Mouse (Mus musculus) heart, embryonic 15.5 days (tissue): ENCODE measurements around the gene Cope. TPM values are rescaled to one million over a fixed set of nuclear protein-coding genes. Genes with fewer than 3 reads are reported as not detected.

Experiments
- ATAC-seq: fragments of 200-750 bp; cut with Nextera tagmentation; replicated peaks from 2 replicates; pipeline ENCODE4 v1.8.0; 2017; ENCODE audit warnings: low read depth, moderate TSS enrichment; ENCODE audit not compliant: insufficient number of reproducible peaks, insufficient read depth, low FRiP score
- H3K27ac ChIP-seq: fragments of 300-500 bp; sonication (generic); 2 replicates; pipeline ENCODE4 v1.5.1; 2015; ENCODE audit warnings: mild to moderate bottlenecking, inconsistent platforms
- H3K27me3 ChIP-seq: fragments of 300-500 bp; sonication (generic); 2 replicates; pipeline ENCODE4 v1.6.1; 2015; ENCODE audit warnings: inconsistent platforms
- H3K36me3 ChIP-seq: fragments of 300-500 bp; sonication (generic); 2 replicates; pipeline ENCODE4 v1.6.1; 2015; ENCODE audit warnings: mild to moderate bottlenecking, inconsistent platforms
- H3K4me1 ChIP-seq: fragments of 300-500 bp; sonication (generic); replicated peaks from 2 replicates; pipeline ENCODE4 v1.6.1; 2015; ENCODE audit warnings: inconsistent platforms
- H3K4me2 ChIP-seq: fragments of 300-500 bp; sonication (generic); 2 replicates; pipeline ENCODE4 v1.6.1; 2015; ENCODE audit warnings: inconsistent platforms, mild to moderate bottlenecking, moderate library complexity
- H3K4me3 ChIP-seq: fragments of 300-500 bp; sonication (generic); 2 replicates; pipeline ENCODE4 v1.5.1; 2015; ENCODE audit warnings: mild to moderate bottlenecking, inconsistent platforms
- H3K9ac ChIP-seq: fragments of 300-500 bp; sonication (generic); 2 replicates; pipeline ENCODE4 v1.6.1; 2015; ENCODE audit warnings: mild to moderate bottlenecking, inconsistent platforms
- H3K9me3 ChIP-seq: fragments of 300-500 bp; sonication (generic); replicated peaks from 2 replicates; pipeline ENCODE4 v1.6.1; 2016; ENCODE audit warnings: inconsistent platforms
- WGBS: fragments of 180-500 bp; shearing (Covaris S2); methylation state at CpG from one replicate; pipeline ENCODE4 v1.1.7; 2015; ENCODE audit warnings: mixed read lengths; 5-methylcytosine and 5-hydroxymethylcytosine counted together
- polyA plus RNA-seq: library from polyadenylated mRNA; unstranded; fragments of >200 nt; fragmentation: Nextera tagmentation; extraction: Ambion mirVana; gene quantifications from 2 replicates; pipeline ENCODE4 v1.2.1, GENCODE M21; 2015

Cope gene
- polyA plus RNA-seq, 1 experiment from 2014 or later: 241 TPM

DNA sequence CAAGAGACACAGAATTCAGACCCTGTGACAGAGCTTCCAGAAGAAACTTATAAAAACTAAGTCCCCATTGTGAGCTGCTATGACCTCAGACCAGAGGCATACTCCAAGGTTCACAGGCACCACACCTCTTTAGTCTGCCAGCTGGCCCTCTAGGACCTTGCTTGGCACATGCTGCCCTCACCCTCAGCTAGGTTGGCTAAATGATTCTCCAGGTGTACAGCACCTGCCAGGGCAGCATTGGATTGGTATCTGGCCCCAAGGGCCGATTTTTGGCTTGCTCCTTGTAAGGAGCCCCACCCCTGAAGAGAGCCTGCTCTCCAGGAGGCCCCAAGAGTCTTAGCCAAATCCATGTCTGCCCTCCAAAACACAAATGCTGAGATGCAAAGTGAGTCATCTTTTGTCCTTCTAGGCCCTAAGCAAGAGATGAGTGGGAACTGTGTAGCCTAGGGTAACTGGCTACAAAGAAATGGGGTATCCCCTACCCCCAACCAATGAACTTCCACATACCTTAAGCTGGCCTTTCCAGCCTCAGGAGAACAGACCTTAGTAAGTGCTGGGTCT lies 45.6 kb downstream of the Cope start:
- no peak overlapping the region for H3K9ac ChIP-seq
- ATAC-seq: no peak
- H3K27me3 ChIP-seq: no peaks in the 10 kb centered on the region
- WGBS: 75% methylated on average over 1 of the region's 1 CpGs
- H3K4me3 ChIP-seq: no peak overlapping the region
- H3K9me3 ChIP-seq: no peaks in the 10 kb centered on the region
- no peak overlapping the region for H3K27ac ChIP-seq
- no peak overlapping the region for H3K4me2 ChIP-seq
- H3K4me1 ChIP-seq: peaks cover 45% of the 10 kb centered on the region
- peaks cover 12% of the 10 kb centered on the region for H3K36me3 ChIP-seq

DNA sequence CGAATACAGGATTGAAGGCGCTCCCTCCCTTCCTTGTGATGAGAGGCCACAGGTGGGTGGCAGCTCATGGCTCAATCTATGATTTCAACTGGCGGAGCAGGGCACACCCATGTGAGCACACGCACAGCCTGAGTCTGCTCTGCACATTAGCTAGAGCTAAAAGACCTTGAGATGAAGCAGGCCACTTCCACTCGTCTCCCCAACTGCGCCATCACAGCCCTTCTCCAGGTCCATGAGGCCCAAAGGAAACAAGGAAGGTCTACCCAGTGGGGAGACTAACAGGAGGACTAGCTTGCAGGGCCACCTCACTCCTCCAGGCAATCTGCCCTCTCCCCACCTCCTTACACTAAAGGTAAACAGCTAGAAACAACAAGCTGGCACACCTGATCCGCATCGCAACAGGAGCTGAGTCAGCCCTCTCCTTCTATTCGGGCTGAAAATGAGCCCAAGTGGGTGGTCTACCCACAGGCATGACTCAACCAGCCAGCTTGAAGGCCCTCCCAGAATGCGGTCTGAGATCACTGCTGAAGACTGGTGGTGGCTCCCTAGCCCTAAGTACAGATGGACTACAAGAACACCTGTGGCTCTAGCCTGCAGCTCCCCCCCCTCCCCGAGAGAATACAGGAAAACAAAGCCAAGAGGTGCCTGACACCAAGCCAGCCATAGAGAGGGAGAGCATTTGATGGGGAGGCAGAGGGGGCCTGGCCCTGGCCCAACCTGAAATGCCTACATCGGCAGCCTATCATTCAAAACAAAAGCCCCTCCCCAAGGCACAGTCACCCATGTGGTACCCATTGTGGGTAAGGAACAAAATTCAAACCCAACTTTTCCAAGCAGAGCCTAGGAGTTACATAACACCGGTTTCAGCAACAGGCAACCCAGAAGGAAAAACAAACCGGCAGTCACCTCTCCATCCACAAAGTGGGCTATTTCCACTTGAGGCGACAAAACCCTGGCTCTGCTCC lies 49.0 kb downstream of the Cope start:
- 50% methylated on average over 15 of the region's 15 CpGs for WGBS
- H3K27ac ChIP-seq: no peak overlapping the region
- peak overlapping the region; percentile 87 for H3K4me3 ChIP-seq
- peaks cover 51% of the 10 kb centered on the region for H3K4me1 ChIP-seq
- ATAC-seq: no peak
- no peaks in the 10 kb centered on the region for H3K36me3 ChIP-seq
- peak overlapping the region; percentile 75 for H3K4me2 ChIP-seq
- peak overlapping the region; percentile 93 for H3K9ac ChIP-seq
- no peaks in the 10 kb centered on the region for H3K27me3 ChIP-seq
- H3K9me3 ChIP-seq: no peaks in the 10 kb centered on the region

DNA sequence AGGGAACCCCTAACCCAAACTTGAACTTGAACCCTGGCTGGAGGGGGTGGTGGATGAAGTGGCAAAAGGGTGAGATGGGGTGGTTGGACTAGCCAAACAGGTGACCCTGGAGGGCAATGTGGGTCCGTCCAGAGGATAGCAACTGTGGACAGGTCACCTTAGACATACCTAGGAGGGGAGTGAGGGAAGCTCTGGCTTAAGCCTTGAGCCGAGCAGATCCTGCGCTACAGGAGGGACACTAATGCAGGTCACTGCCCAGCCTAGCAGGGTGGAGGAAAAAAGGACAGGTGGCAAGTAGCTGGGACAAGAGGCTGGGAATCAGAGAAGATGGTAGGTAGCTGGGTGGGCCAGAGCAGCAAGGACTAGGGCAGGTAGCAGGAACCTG lies 49.7 kb downstream of the Cope start:
- Histone ChIP-seq H3K9me3 (no peaks in the 10 kb centered on the region), H3K4me3 (peak overlapping the region; percentile 87), H3K9ac (peak overlapping the region; percentile 93), H3K4me2 (peak overlapping the region; percentile 75), H3K36me3 (no peaks in the 10 kb centered on the region), H3K27ac (0 out of 2 replicates have a peak overlapping the region, but pooled peaks have one; percentile 84), H3K27me3 (no peaks in the 10 kb centered on the region), H3K4me1 (peaks cover 51% of the 10 kb centered on the region)
- no peak for ATAC-seq
- WGBS: 17% methylated on average over 3 of the region's 3 CpGs

DNA sequence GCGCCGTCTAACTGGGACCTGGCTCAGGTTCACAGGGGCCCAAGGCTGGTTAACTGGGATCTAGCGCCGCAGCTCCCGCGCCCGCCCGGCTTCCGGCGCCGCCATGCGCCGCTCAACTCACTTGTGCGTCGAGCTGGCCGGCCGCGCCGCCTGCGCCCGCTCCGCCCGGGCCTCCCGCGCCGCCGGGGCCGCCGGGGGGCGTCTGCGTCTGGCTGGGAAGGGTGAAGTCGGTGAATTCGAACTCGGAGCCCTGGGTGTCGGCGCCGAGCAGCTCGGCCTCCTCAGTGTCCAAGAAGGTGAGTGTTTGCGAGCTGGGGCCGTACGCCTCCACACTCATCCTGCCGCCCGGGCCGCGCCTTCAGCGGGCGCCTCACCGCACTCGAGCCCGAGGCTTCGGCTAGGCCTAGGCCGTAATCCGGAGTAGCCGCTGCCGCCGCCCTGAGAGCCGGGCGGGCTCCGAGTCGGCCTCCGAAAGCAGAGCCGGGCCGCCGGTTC lies 50.4 kb downstream of the Cope start:
- peak overlapping the region; percentile 75 for H3K4me2 ChIP-seq
- peak overlapping the region; percentile 87 for H3K4me3 ChIP-seq
- peak overlapping the region; percentile 84 for H3K27ac ChIP-seq
- H3K4me1 ChIP-seq: peaks cover 51% of the 10 kb centered on the region
- peak; percentile 38 for ATAC-seq
- no peaks in the 10 kb centered on the region for H3K27me3 ChIP-seq
- WGBS: under 1% methylated on average over 64 of the region's 64 CpGs
- peak overlapping the region; percentile 93 for H3K9ac ChIP-seq
- no peaks in the 10 kb centered on the region for H3K36me3 ChIP-seq
- H3K9me3 ChIP-seq: no peaks in the 10 kb centered on the region

DNA sequence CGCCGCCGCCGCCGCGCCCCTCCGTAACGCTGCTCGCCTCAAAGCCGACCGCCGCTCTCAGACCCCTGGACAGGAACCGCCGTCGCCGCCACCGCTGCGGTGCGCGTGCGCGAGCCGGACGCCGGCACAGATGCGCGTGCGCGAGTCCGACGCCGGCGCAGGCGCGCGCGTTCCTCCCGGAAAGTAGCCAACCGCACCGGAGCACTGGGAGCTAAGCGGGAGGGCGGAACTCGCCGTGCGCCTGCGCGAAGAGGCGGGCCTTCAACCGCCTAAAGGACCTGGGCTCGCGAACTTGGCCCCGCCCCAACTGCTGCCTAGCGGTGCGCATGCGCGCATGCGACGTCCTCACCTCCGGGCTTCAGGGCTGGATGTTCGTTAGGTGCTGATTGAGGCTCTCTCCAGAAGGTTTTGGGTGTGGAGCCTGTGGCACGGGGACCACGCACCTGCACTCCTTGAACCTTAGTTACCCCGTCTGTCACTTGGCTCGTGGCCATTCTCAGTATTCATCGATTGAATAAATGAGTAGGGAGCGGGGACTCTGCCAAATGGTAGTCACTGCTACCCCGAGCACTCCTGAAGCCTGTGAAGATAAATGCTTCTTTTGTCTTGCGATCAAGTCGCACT lies 51.0 kb downstream of the Cope start, which contains the start of gene Upf1:
Gene Upf1, minus strand, starts transcription at position 85 of the 624 bp plus-strand sequence.
- Histone ChIP-seq H3K36me3 (no peaks in the 10 kb centered on the region), H3K4me2 (peak within 1 kb of the TSS; percentile 75), H3K4me1 (peaks cover 46% of the 10 kb centered on the region), H3K9ac (peak within 1 kb of the TSS; percentile 93), H3K27ac (peak within 1 kb of the TSS; percentile 84), H3K9me3 (no peaks in the 10 kb centered on the region), H3K27me3 (no peaks in the 10 kb centered on the region), H3K4me3 (peak within 1 kb of the TSS; percentile 87)
- under 1% methylated on average over 63 of the region's 69 CpGs for WGBS
- peak; percentile 92 for ATAC-seq

DNA sequence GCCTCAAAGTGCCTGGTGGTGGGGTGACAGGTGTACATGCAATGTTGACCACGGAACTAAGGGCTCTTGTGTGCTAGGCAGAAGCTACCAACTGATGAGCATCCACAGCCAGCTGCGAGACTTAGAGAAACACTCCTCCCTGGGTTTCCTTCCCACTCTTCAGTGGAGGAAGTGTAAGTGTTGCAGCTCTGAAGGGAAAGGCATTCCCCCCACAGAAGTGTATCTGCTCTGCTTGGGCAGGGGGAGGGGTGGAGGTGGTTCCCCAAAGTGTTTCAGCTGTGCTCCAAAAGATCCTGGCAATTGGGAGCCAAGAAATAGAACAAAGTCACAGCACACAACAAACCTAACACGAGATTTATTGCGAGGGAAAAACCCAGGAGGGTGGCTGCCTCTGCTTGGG lies 51.7 kb downstream of the Cope start:
- 60% methylated on average over 4 of the region's 4 CpGs for WGBS
- ATAC-seq: no peak
- Histone ChIP-seq H3K9ac (peak overlapping the region; percentile 57), H3K4me3 (peak overlapping the region; percentile 87), H3K27me3 (no peaks in the 10 kb centered on the region), H3K4me1 (peaks cover 40% of the 10 kb centered on the region), H3K27ac (peak overlapping the region; percentile 77), H3K36me3 (no peaks in the 10 kb centered on the region), H3K9me3 (no peaks in the 10 kb centered on the region), H3K4me2 (peak overlapping the region; percentile 75)

DNA sequence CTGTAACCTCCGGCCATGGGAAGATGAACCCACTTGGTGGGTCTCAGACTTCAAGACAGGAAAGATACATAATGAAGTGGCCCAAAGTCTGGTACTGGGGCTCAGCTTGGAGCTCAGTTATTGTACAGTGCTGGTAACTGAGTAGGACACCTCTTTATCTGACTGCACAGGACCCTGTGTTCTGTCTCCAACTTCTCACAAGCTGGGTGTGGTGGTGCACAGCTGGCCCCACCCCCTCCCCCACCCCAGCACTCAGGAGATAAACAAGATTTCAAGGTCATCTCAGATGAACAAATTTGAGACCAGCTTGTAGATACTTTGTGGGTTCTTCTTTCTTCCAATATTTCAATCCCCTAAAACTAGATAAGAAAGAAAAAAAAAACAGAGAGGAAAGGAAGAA lies 53.8 kb downstream of the Cope start:
- H3K4me1 ChIP-seq: peaks cover 30% of the 10 kb centered on the region
- no peak overlapping the region for H3K4me3 ChIP-seq
- H3K9me3 ChIP-seq: no peaks in the 10 kb centered on the region
- no peak overlapping the region for H3K9ac ChIP-seq
- H3K36me3 ChIP-seq: no peaks in the 10 kb centered on the region
- no peak for ATAC-seq
- no peaks in the 10 kb centered on the region for H3K27me3 ChIP-seq
- H3K4me2 ChIP-seq: no peak overlapping the region
- no peak overlapping the region for H3K27ac ChIP-seq
- 82% methylated on average over 1 of the region's 1 CpGs for WGBS

DNA sequence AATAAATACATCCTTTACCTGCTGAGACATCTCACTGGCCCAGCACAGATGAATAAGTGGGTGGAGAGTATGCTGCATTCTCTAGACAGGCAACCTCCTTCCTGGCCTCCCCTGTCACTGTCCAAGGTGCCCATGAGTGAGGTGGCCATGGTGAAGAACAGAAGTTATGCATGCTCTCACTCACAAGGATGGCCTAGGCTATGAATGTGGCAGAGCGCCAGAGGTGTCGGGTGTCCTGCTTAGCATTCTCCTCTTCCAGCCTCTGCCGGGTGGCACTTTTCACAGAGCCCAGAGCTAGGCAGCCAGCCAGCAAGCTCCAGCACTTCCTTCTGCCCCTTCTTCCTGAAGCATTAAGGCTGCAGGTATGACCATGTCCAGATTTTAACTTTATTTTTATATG lies 57.1 kb downstream of the Cope start:
- H3K4me2 ChIP-seq: no peak overlapping the region
- 11% methylated on average over 3 of the region's 3 CpGs for WGBS
- ATAC-seq: no peak; the same call in 1 of the 2 replicates
- no peak overlapping the region for H3K4me3 ChIP-seq
- no peaks in the 10 kb centered on the region for H3K9me3 ChIP-seq
- no peak overlapping the region for H3K27ac ChIP-seq
- H3K9ac ChIP-seq: no peak overlapping the region
- peaks cover 13% of the 10 kb centered on the region for H3K4me1 ChIP-seq
- no peaks in the 10 kb centered on the region for H3K27me3 ChIP-seq
- no peaks in the 10 kb centered on the region for H3K36me3 ChIP-seq

DNA sequence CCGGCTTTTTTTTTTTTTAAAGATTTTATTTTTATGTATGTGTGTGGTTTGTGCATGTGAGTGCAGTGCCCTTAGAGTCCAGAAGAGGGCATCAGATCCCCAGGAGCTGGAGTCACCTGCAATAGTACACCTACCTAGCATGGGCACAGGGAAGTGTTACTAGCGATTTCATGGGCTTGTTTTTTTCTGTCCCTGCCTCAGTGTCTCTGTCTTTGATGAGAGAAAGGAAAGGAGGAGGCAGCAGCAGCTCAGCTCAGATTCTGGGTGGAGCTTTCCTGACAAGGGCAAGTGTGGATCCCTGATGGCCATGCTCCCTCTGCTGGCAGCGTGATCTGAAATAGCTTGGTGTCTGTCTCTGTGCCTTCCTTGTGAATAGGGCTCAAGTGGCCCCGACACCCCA lies 58.5 kb downstream of the Cope start:
- no peak for ATAC-seq
- no peaks in the 10 kb centered on the region for H3K36me3 ChIP-seq
- no peaks in the 10 kb centered on the region for H3K27me3 ChIP-seq
- H3K27ac ChIP-seq: no peak overlapping the region
- H3K9ac ChIP-seq: no peak overlapping the region
- WGBS: 48% methylated on average over 4 of the region's 4 CpGs
- no peak overlapping the region for H3K4me3 ChIP-seq
- H3K4me2 ChIP-seq: no peak overlapping the region
- peaks cover 13% of the 10 kb centered on the region for H3K4me1 ChIP-seq
- no peaks in the 10 kb centered on the region for H3K9me3 ChIP-seq

DNA sequence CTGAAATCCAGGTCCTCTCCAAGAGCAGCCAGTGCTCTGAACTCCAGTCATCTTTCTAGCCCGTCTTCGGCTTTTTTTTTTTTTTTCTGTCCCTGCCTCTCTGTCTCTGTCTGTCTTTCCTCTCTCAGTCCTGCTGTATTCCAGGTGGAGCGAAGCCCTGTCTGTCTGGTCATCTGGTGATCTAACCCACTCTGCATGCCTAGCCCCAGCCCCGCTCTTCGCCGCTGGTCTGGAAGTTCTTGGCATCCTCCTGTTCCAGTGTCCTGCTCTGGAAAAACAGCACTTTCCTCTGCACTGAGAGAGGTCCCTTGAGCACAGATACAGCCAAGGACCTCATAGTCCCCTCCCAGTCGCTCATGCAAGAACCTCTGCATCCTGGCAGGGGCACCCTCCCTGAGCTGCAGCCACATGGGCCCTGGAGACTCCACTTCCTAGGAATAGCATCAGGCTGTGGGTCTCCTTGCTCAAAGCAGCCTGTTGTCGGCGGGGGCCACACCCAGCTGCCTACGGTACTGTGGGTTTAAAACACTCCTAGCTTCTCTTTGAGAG lies 59.2 kb downstream of the Cope start:
- Histone ChIP-seq H3K36me3 (no peaks in the 10 kb centered on the region), H3K9me3 (no peaks in the 10 kb centered on the region), H3K4me2 (no peak overlapping the region), H3K4me3 (no peak overlapping the region), H3K4me1 (peaks cover 13% of the 10 kb centered on the region), H3K9ac (no peak overlapping the region), H3K27ac (no peak overlapping the region), H3K27me3 (peaks cover under 1% of the 10 kb centered on the region; the same call in 1 of the 2 replicates)
- WGBS: 57% methylated on average over 10 of the region's 10 CpGs
- ATAC-seq: no peak
